Mouse (Mus musculus) kidney, adult 2 months (tissue): ENCODE measurements around the gene Ftl1. TPM values are rescaled to one million over a fixed set of nuclear protein-coding genes. Genes with fewer than 3 reads are reported as not detected.

Experiments
- DNase-seq: peaks from one replicate; pipeline ENCODE4 v3.0.0; 2021
- H3K27ac ChIP-seq: fragments of 200-500 bp; 2 replicates; pipeline ENCODE4 v1.5.1; 2012; ENCODE audit warnings: low read depth, low read length, control low read depth, inconsistent platforms; ENCODE audit not compliant: insufficient read depth
- H3K27me3 ChIP-seq: fragments of 200-500 bp; replicated peaks from 2 replicates; pipeline ENCODE4 v1.6.1; 2012; ENCODE audit warnings: mild to moderate bottlenecking, moderate library complexity, low read length, inconsistent platforms; ENCODE audit not compliant: control insufficient read depth, insufficient read depth
- H3K36me3 ChIP-seq: fragments of 200-500 bp; 2 replicates; pipeline ENCODE4 v1.6.1; 2012; ENCODE audit warnings: mild to moderate bottlenecking, moderate library complexity, low read length, inconsistent platforms; ENCODE audit not compliant: control insufficient read depth, insufficient read depth
- H3K4me1 ChIP-seq: fragments of 200-500 bp; 2 replicates; pipeline ENCODE4 v1.6.1; 2011; ENCODE audit warnings: low read length; ENCODE audit not compliant: control insufficient read depth, insufficient read depth
- H3K4me3 ChIP-seq: fragments of 200-500 bp; 2 replicates; pipeline ENCODE4 v1.5.1; 2011; ENCODE audit warnings: mild to moderate bottlenecking, low read depth, low read length, control low read depth; ENCODE audit not compliant: insufficient read depth
- CTCF ChIP-seq: fragments of 200-500 bp; conservative IDR thresholded peaks from 2 replicates; pipeline ENCODE4 v1.5.1; 2011; ENCODE audit warnings: low read depth, mild to moderate bottlenecking, control low read depth, low read length, moderate library complexity, mixed read lengths; ENCODE audit not compliant: insufficient read depth, insufficient read length
- POLR2A ChIP-seq: fragments of 200-500 bp; IDR thresholded peaks from one replicate; pipeline ENCODE4 v1.6.1; 2011; ENCODE audit warnings: low read depth, low read length, control low read depth
- WGBS: fragments of 180-500 bp; shearing (Covaris S2); methylation state at CpG from one replicate; pipeline ENCODE4 v1.1.7; 2018; 5-methylcytosine and 5-hydroxymethylcytosine counted together
- polyA plus RNA-seq: library from polyadenylated mRNA; depleted of rRNA; stranded (reverse); fragments of >200 nt; gene quantifications from 2 replicates; pipeline ENCODE4 v1.2.3, GENCODE M21; 2012

The Ftl1 gene
- polyA plus RNA-seq, 1 experiment, result 8,155 TPM

- peak overlapping the region; percentile 7; the same call in 1 of the 2 replicates for H3K27ac ChIP-seq
- no peaks in the 10 kb centered on the region for H3K27me3 ChIP-seq
- H3K4me3 ChIP-seq, result peak overlapping the region; percentile 29; the same call in 1 of the 2 replicates
- no peaks in the 10 kb centered on the region; the same call in 1 of the 2 replicates for H3K4me1 ChIP-seq
- WGBS, result 58% methylated on average over 16 of the region's 16 CpGs
- TF ChIP-seq CTCF, result no peak
- no peak for TF ChIP-seq POLR2A
- peak; percentile 77 for DNase-seq
- no peaks in the 10 kb centered on the region for H3K36me3 ChIP-seq
These were observed 15.7 kb upstream of the Ftl1 start for GRCm38 (mm10) chr7:45475291-45475969.

GRCm38 (mm10) chr7:45470869-45471268, 11.2 kb upstream of the Ftl1 start:
- peak; percentile 82 for DNase-seq
- TF ChIP-seq CTCF (peak; percentile 31; the same call in 1 of the 2 replicates), POLR2A (no peak)
- no peaks in the 10 kb centered on the region for H3K27me3 ChIP-seq
- H3K36me3 ChIP-seq, result no peaks in the 10 kb centered on the region
- no peak overlapping the region for H3K27ac ChIP-seq
- WGBS, result 6% methylated on average over 3 of the region's 3 CpGs
- no peak overlapping the region for H3K4me3 ChIP-seq
- H3K4me1 ChIP-seq, result peaks cover 2% of the 10 kb centered on the region

- Histone ChIP-seq H3K4me3 (peak overlapping the region; percentile 32), H3K27me3 (no peaks in the 10 kb centered on the region), H3K36me3 (no peaks in the 10 kb centered on the region), H3K27ac (no peak overlapping the region), H3K4me1 (peaks cover 7% of the 10 kb centered on the region)
- 40% methylated on average over 7 of the region's 7 CpGs for WGBS
- TF ChIP-seq POLR2A, result no peak
- TF ChIP-seq CTCF, result no peak
- no peak for DNase-seq
These were observed 7.5 kb upstream of the Ftl1 start for GRCm38 (mm10) chr7:45467090-45467670.

GRCm38 (mm10) chr7:45466283-45467089, 6.8 kb upstream of the Ftl1 start, which contains the start of gene Bax:
Gene Bax, minus strand, starts transcription at chr7:45466898.
- peak; percentile 97 for DNase-seq
- Histone ChIP-seq H3K4me3 (peak within 1 kb of the TSS; percentile 65), H3K4me1 (peaks cover 11% of the 10 kb centered on the region), H3K27ac (peak within 1 kb of the TSS; percentile 45), H3K36me3 (no peaks in the 10 kb centered on the region), H3K27me3 (no peaks in the 10 kb centered on the region)
- under 1% methylated on average over 58 of the region's 58 CpGs for WGBS
- TF ChIP-seq POLR2A, result peak; percentile 26
- TF ChIP-seq CTCF, result no peak

- WGBS, result 56% methylated on average over 9 of the region's 9 CpGs
- Histone ChIP-seq H3K36me3 (no peaks in the 10 kb centered on the region), H3K4me1 (peaks cover 17% of the 10 kb centered on the region), H3K27me3 (no peaks in the 10 kb centered on the region), H3K4me3 (peak overlapping the region; percentile 65), H3K27ac (no peak overlapping the region)
- peak; percentile 56 for DNase-seq
- TF ChIP-seq POLR2A (no peak), CTCF (no peak; the same call in 1 of the 2 replicates)
These were observed 5.9 kb upstream of the Ftl1 start for GRCm38 (mm10) chr7:45465549-45465948.

GRCm38 (mm10) chr7:45465112-45465511, 5.4 kb upstream of the Ftl1 start:
- H3K27me3 ChIP-seq, result no peaks in the 10 kb centered on the region
- no peak for DNase-seq
- no peak overlapping the region for H3K27ac ChIP-seq
- H3K4me1 ChIP-seq, result peaks cover 18% of the 10 kb centered on the region
- 94% methylated on average over 12 of the region's 12 CpGs for WGBS
- no peak overlapping the region for H3K4me3 ChIP-seq
- H3K36me3 ChIP-seq, result no peaks in the 10 kb centered on the region
- TF ChIP-seq POLR2A (no peak), CTCF (no peak)
